Mouse (Mus musculus): Measurements from ENCODE around the gene Cyp26a1. TPM values are rescaled to one million over a fixed set of nuclear protein-coding genes. Genes with fewer than 3 reads are reported as not detected.
A peak's percentile ranks its signal among the peaks of the same experiment; 100 is the strongest.

Cyp26a1 gene
- polyA plus RNA-seq, 1 experiment = 1.8 TPM

DNA sequence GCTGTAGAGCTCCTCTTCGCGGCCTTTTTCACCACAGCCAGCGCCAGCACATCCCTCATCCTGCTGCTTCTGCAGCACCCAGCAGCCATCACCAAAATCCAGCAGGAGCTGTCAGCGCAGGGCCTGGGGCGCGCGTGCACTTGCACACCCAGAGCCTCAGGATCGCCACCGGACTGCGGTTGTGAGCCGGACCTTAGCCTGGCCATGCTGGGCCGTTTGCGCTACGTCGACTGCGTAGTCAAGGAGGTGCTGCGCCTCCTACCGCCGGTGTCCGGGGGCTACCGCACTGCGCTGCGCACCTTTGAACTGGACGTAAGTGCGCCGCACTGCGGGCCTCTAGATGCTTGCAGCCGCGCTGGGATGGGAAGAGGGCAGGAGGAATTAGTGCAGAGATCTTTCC is 6.9 kb upstream of the Cyp26a1 start:
- Histone ChIP-seq H3K27me3 (ENCODE audit: control insufficient read depth, insufficient read depth, low read length) (no peaks in the 10 kb centered on the region), H3K4me1 (ENCODE audit: control insufficient read depth, insufficient read depth, low read length) (peaks cover 8% of the 10 kb centered on the region), H3K27ac (ENCODE audit: control insufficient read depth, insufficient read depth, low read depth, low read length) (no peak overlapping the region), H3K36me3 (ENCODE audit: control insufficient read depth, insufficient read depth, low read length) (no peaks in the 10 kb centered on the region), H3K4me3 (ENCODE audit: control insufficient read depth, low read depth, low read length) (peak overlapping the region; percentile 3; the same call in 1 of the 2 replicates)
- TF ChIP-seq CTCF (IDR thresholded peaks at IDR 0.05; ENCODE audit: control insufficient read depth, insufficient read depth, insufficient replicate concordance, low read depth, low read length) (no peak), POLR2A (IDR thresholded peaks at IDR 0.05; ENCODE audit: control insufficient read depth, low read depth, low read length) (no peak)

GRCm38 (mm10) chr19:37692879-37693278 is 4.7 kb upstream of the Cyp26a1 start:
- Histone ChIP-seq H3K4me3 (ENCODE audit: control insufficient read depth, low read depth, low read length) (no peak overlapping the region; the same call in 1 of the 2 replicates), H3K4me1 (ENCODE audit: control insufficient read depth, insufficient read depth, low read length) (peaks cover 16% of the 10 kb centered on the region), H3K36me3 (ENCODE audit: control insufficient read depth, insufficient read depth, low read length) (no peaks in the 10 kb centered on the region), H3K27me3 (ENCODE audit: control insufficient read depth, insufficient read depth, low read length) (no peaks in the 10 kb centered on the region), H3K27ac (ENCODE audit: control insufficient read depth, insufficient read depth, low read depth, low read length) (no peak overlapping the region)
- no peak for TF ChIP-seq CTCF (IDR thresholded peaks at IDR 0.05; ENCODE audit: control insufficient read depth, insufficient read depth, insufficient replicate concordance, low read depth, low read length)
- TF ChIP-seq POLR2A (IDR thresholded peaks at IDR 0.05; ENCODE audit: control insufficient read depth, low read depth, low read length) = no peak

- Histone ChIP-seq H3K4me1 (ENCODE audit: control insufficient read depth, insufficient read depth, low read length) (peaks cover 26% of the 10 kb centered on the region), H3K27me3 (ENCODE audit: control insufficient read depth, insufficient read depth, low read length) (no peaks in the 10 kb centered on the region), H3K4me3 (ENCODE audit: control insufficient read depth, low read depth, low read length) (no peak overlapping the region)
Measured at GRCm38 (mm10) chr19:37695146-37695545, 2.5 kb upstream of the Cyp26a1 start.

DNA sequence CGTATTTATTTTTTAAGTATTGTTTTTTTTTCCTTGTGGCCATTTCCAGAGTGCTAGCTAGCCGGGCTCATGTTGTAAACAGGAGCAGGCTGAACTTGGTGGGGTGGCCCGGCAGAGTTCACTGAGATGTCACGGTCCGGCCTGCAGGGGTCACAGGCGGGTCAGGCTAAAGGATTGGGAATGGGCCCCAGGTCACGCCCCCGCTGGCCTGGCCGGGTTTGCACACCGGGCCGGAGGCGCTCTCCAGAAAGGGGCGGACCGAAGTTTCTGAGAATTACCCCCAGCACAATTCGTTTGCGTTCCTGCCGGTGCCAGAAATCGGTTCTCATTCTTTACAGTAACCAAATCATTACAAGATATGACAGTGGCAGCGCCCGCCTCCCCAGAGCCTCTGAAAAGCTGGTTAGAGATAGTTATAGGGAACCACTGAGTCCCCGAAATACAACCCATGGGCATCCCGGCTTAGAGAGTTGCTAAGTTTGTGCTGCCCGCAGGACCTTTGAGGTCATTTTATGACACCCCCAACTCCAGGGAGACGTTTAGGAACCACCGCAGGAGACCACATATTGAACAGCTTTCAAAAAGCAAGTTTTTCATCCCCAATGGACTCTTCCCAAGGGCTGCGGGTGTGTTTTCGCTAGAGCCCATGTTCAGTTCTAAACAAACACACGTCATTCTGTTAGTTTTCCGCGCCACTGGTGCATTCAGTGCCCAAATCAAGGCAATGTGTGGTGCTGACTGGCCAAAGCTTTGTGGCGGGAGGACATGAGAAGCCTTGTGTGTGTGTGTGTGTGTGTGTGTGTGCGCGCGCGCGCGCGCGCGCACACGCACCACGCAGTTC is 1.6 kb upstream of the Cyp26a1 start:
- TF ChIP-seq POLR2A (IDR thresholded peaks at IDR 0.05; ENCODE audit: control insufficient read depth, low read depth, low read length) (no peak), CTCF (IDR thresholded peaks at IDR 0.05; ENCODE audit: control insufficient read depth, insufficient read depth, insufficient replicate concordance, low read depth, low read length) (no peak)
- no peaks in the 10 kb centered on the region for H3K36me3 ChIP-seq (ENCODE audit: control insufficient read depth, insufficient read depth, low read length)
- no peaks in the 10 kb centered on the region for H3K27me3 ChIP-seq (ENCODE audit: control insufficient read depth, insufficient read depth, low read length)
- H3K27ac ChIP-seq (ENCODE audit: control insufficient read depth, insufficient read depth, low read depth, low read length) = no peak overlapping the region
- H3K4me1 ChIP-seq (ENCODE audit: control insufficient read depth, insufficient read depth, low read length) = peaks cover 26% of the 10 kb centered on the region
- no peak overlapping the region for H3K4me3 ChIP-seq (ENCODE audit: control insufficient read depth, low read depth, low read length)

More at GRCm38 (mm10) chr19:37695146-37695545, 2.5 kb upstream of the Cyp26a1 start:
- TF ChIP-seq POLR2A (IDR thresholded peaks at IDR 0.05; ENCODE audit: control insufficient read depth, low read depth, low read length) (no peak), CTCF (IDR thresholded peaks at IDR 0.05; ENCODE audit: control insufficient read depth, insufficient read depth, insufficient replicate concordance, low read depth, low read length) (no peak)
- no peaks in the 10 kb centered on the region for H3K36me3 ChIP-seq (ENCODE audit: control insufficient read depth, insufficient read depth, low read length)
- H3K27ac ChIP-seq (ENCODE audit: control insufficient read depth, insufficient read depth, low read depth, low read length) = no peak overlapping the region

DNA sequence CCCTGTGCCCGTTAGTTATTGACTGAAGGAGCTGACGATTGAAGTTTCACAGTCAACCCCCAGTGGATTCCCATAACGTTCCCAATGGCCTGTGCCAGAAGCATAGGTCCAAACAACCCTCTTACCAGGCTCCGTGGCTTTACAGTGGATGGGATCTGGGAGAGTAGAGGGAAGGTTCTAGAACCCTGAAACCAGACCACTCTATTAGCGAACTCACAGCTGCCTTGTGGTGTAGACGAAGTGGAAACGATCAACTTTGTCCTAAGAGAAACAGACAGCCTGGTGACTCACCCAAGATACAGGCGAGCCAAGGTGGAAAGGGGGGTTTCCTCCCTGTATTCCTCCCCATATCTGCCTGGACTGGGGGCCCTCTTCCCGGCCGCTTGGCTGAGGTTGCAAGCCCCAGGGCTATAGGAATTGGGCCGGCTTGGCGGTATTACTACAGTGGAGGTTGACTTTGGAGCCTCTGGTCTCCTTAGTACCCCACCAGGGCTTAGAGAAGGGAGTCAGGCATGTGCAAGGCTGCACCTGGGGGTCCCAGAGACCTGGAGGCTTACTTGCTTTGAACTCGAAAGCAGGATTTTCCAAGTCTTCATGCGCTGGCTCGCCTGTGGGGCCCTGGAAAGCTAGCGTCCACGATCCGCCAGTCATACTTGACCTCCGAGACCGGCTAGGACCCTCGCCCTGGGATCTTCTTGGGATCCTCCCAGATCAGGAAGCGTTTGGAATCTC is 829 bp upstream of the Cyp26a1 start:
- TF ChIP-seq CTCF (IDR thresholded peaks at IDR 0.05; ENCODE audit: control insufficient read depth, insufficient read depth, insufficient replicate concordance, low read depth, low read length) (no peak), POLR2A (IDR thresholded peaks at IDR 0.05; ENCODE audit: control insufficient read depth, low read depth, low read length) (no peak)
- peaks cover 26% of the 10 kb centered on the region for H3K4me1 ChIP-seq (ENCODE audit: control insufficient read depth, insufficient read depth, low read length)
- no peaks in the 10 kb centered on the region for H3K27me3 ChIP-seq (ENCODE audit: control insufficient read depth, insufficient read depth, low read length)
- H3K27ac ChIP-seq (ENCODE audit: control insufficient read depth, insufficient read depth, low read depth, low read length) = no peak overlapping the region
- no peak overlapping the region for H3K4me3 ChIP-seq (ENCODE audit: control insufficient read depth, low read depth, low read length)
- H3K36me3 ChIP-seq (ENCODE audit: control insufficient read depth, insufficient read depth, low read length) = no peaks in the 10 kb centered on the region

DNA sequence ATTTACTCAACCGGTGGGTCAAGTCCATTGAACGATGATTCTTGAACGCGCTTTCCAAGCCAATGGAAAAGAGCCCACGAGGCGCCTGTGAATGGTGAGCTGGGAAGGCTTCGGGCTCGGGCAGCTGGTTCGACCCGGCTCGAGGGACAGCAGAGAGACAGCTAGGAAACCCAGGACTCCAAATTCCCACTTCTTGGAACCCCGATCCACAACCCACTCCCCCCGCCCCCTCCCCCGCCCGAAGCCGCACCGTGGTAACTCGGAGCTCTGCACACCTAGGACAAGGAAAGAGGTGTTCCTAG is 312 bp upstream of the Cyp26a1 start:
- Histone ChIP-seq H3K4me1 (ENCODE audit: control insufficient read depth, insufficient read depth, low read length) (peaks cover 26% of the 10 kb centered on the region), H3K36me3 (ENCODE audit: control insufficient read depth, insufficient read depth, low read length) (no peaks in the 10 kb centered on the region), H3K27me3 (ENCODE audit: control insufficient read depth, insufficient read depth, low read length) (no peaks in the 10 kb centered on the region), H3K4me3 (ENCODE audit: control insufficient read depth, low read depth, low read length) (no peak overlapping the region), H3K27ac (ENCODE audit: control insufficient read depth, insufficient read depth, low read depth, low read length) (no peak overlapping the region)
- TF ChIP-seq POLR2A (IDR thresholded peaks at IDR 0.05; ENCODE audit: control insufficient read depth, low read depth, low read length) (no peak), CTCF (IDR thresholded peaks at IDR 0.05; ENCODE audit: control insufficient read depth, insufficient read depth, insufficient replicate concordance, low read depth, low read length) (no peak)
